Mouse (Mus musculus): ENCODE results near the gene Ppa2.

Gene Ppa2

GRCm38 (mm10) chr3:133389803-133390387 lies 80.0 kb downstream of the Ppa2 start:
- DNase-seq (ENCODE audit: low spot score in 2 of 2), result no peak

- DNase-seq (ENCODE audit: low spot score in 2 of 2), result no peak
These were observed 84.6 kb downstream of the Ppa2 start for GRCm38 (mm10) chr3:133394531-133394930.

GRCm38 (mm10) chr3:133403849-133404248 lies 93.9 kb downstream of the Ppa2 start:
- no peak for DNase-seq (ENCODE audit: low spot score in 2 of 2)

GRCm38 (mm10) chr3:133405636-133406035 lies 95.7 kb downstream of the Ppa2 start:
- DNase-seq (ENCODE audit: low spot score in 2 of 2), result no peak

- DNase-seq (ENCODE audit: low spot score in 2 of 2), result no peak
These were observed 96.3 kb downstream of the Ppa2 start for GRCm38 (mm10) chr3:133406248-133406647.

- DNase-seq (ENCODE audit: low spot score in 2 of 2), result no peak
These were observed 101.3 kb downstream of the Ppa2 start for GRCm38 (mm10) chr3:133411123-133411675.

- no peak for DNase-seq (ENCODE audit: low spot score in 2 of 2)
These were observed 101.9 kb downstream of the Ppa2 start for GRCm38 (mm10) chr3:133411768-133412167.

GRCm38 (mm10) chr3:133414747-133415146 lies 104.8 kb downstream of the Ppa2 start:
- no peak for DNase-seq (ENCODE audit: low spot score in 2 of 2)

- no peak for DNase-seq (ENCODE audit: low spot score in 2 of 2)
These were observed 113.2 kb downstream of the Ppa2 start for GRCm38 (mm10) chr3:133423073-133423472.

Data from spleen, postnatal 14 days (tissue).